Mouse (Mus musculus): ENCODE measurements around the gene Ints3.

DNA sequence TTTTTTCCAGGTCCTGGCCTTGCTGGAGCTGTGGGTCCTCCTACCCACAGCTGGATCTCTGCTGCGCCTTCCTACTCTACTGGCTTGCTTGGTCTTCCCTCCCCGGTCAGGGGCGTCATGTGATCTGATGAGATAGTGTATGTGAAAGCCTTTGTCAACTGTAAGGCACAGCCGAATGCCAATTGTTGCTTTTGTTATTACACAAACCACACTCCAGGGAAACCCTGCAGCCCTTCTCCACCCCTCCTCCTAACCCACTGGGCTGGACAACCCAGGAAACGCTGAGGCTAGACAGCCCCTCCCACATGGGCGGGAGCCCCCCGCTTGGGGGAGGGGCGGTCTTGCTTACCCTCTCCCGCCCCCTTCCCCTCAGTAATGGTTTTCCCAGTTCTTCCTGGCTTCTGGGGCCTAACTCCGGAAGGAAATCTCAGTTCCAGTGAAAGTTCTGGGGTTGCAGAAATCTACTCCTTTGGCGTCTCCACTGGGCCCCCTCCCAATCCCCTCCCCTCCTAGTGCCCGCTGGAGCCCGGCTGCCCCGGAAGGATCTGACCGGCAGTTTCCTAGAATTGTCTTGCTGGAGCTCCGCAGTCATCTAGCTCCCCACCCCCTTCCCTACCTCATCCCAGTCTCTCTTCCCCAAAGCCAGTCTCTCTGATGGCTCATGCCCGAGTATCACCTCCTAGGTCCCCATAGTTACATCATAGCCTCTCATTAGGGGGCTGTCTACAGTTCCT lies 13.1 kb upstream of the Ints3 start:
- peak; percentile 4 for TF ChIP-seq POLR2A (IDR thresholded peaks at IDR 0.05; ENCODE audit: low read depth, low read length)
- no peak for TF ChIP-seq CTCF (conservative IDR thresholded peaks at IDR 0.05; ENCODE audit: insufficient read depth, insufficient read length, low read depth, low read length)

Measured in kidney, adult 2 months (tissue).